ENCODE assay signal across 19 mouse cellular contexts in genomic region chr10:20176054-20176453, GRCm38 (mm10). TPM values are rescaled to one million over a fixed set of nuclear protein-coding genes. Genes with fewer than 3 reads are reported as not detected.
DNase-seq lines count a peak whose midpoint lies in the region; ATAC-seq and TF ChIP-seq lines count a peak whose summit lies in the region.
"Had no signal": no experiment of that assay in that cellular context is flagged by ENCODE, and none has a peak within 500 bp of the region (broad histone marks: within the 10 kb centered on the region; RNA-seq: fewer than 3 reads in every experiment).

No protein-coding gene starts in this region.

- no peak for ATAC-seq in stomach, postnatal 0 days (ENCODE audit: low FRiP score, low TSS enrichment)
- ATAC-seq: liver, postnatal 0 days had no signal

- TF ChIP-seq POLR2A in kidney, adult 2 months (IDR thresholded peaks at IDR 0.05; ENCODE audit: low read depth, low read length) = no peak

- DNase-seq in kidney, adult 2 months = peak; percentile 57
- no peak for DNase-seq in kidney, adult 18-20 months
- peak; percentile 51 for DNase-seq in left cerebral cortex, adult 11 months (ENCODE audit: low spot score)
- DNase-seq in left cerebral cortex, postnatal 25 days (ENCODE audit: low spot score in 2 of 2) = no peak
- DNase-seq in R1 (ENCODE audit: low read depth, low spot score) = peak; percentile 77
- no peak for DNase-seq in stomach, postnatal 0 days (ENCODE audit: low spot score)
- no peak for DNase-seq in thymus, postnatal 4 days
- DNase-seq in urinary bladder, postnatal 4 days (ENCODE audit: low spot score in 2 of 2) = no peak
- DNase-seq: adrenal gland, postnatal 10 days; cerebellum, adult 11-12 months; gastrocnemius, postnatal 14 days; liver; liver, postnatal 0 days; lung, postnatal 36 days; right cerebral cortex, postnatal 14 days; thymus, adult 18-20 months had no signal

- no peaks in the 10 kb centered on the region for H3K36me3 ChIP-seq in kidney, adult 2 months (ENCODE audit: control insufficient read depth, insufficient read depth, low read length)
- H3K36me3 ChIP-seq in stomach, postnatal 0 days (ENCODE audit: control insufficient read depth, insufficient read depth, low read length) = no peaks in the 10 kb centered on the region
- H3K36me3 ChIP-seq: embryonic facial prominence, embryonic 13.5 days; midbrain, embryonic 12.5 days; neural tube, embryonic 13.5 days had no signal

- no peak for TF ChIP-seq EP300 in stomach, postnatal 0 days (optimal IDR thresholded peaks at IDR 0.05)

- H3K4me1 ChIP-seq in kidney, adult 2 months (ENCODE audit: control insufficient read depth, insufficient read depth, low read length) = peaks cover 57% of the 10 kb centered on the region
- no peaks in the 10 kb centered on the region; the same call in 1 of the 2 replicates for H3K4me1 ChIP-seq in stomach, postnatal 0 days (replicated peaks; ENCODE audit: control insufficient read depth, insufficient read depth)

- H3K4me2 ChIP-seq in stomach, postnatal 0 days (replicated peaks; ENCODE audit: low read depth) = no peak overlapping the region
- H3K4me2 ChIP-seq: embryonic facial prominence, embryonic 13.5 days; midbrain, embryonic 12.5 days; neural tube, embryonic 13.5 days had no signal

- 56% methylated on average over 7 of the region's 7 CpGs for WGBS in kidney, adult 2 months
- 66% methylated on average over 7 of the region's 7 CpGs for WGBS in stomach, postnatal 0 days

- no peak overlapping the region for H3K9ac ChIP-seq in stomach, postnatal 0 days (ENCODE audit: low read length)
- H3K9ac ChIP-seq: embryonic facial prominence, embryonic 13.5 days; liver, postnatal 0 days; midbrain, embryonic 12.5 days; neural tube, embryonic 13.5 days had no signal

- no peaks in the 10 kb centered on the region for H3K27me3 ChIP-seq in kidney, adult 2 months (replicated peaks; ENCODE audit: control insufficient read depth, insufficient read depth, low read length)
- no peaks in the 10 kb centered on the region for H3K27me3 ChIP-seq in stomach, postnatal 0 days (ENCODE audit: control insufficient read depth, insufficient read depth, low read length)
- H3K27me3 ChIP-seq: embryonic facial prominence, embryonic 13.5 days; neural tube, embryonic 13.5 days had no signal

- H3K27ac ChIP-seq in kidney, adult 2 months (ENCODE audit: insufficient read depth, low read depth, low read length) = peak overlapping the region; percentile 35; the same call in 1 of the 2 replicates
- H3K27ac ChIP-seq in stomach, postnatal 0 days (replicated peaks) = 0 out of 2 replicates have a peak overlapping the region, but pooled peaks have one; percentile 40
- H3K27ac ChIP-seq: embryonic facial prominence, embryonic 13.5 days; midbrain, embryonic 12.5 days; neural tube, embryonic 13.5 days had no signal

- TF ChIP-seq CTCF in kidney, adult 2 months (conservative IDR thresholded peaks at IDR 0.05; ENCODE audit: insufficient read depth, insufficient read length, low read depth, low read length) = no peak
- no peak for TF ChIP-seq CTCF in stomach, postnatal 0 days (IDR thresholded peaks at IDR 0.05; ENCODE audit: low read depth)

- intact Hi-C loops in left cerebral cortex, postnatal 25 days (cut with DNase I) = no loop called here

- no peak overlapping the region for H3K4me3 ChIP-seq in kidney, adult 2 months (ENCODE audit: insufficient read depth, low read depth, low read length)
- H3K4me3 ChIP-seq in stomach, postnatal 0 days (ENCODE audit: low read depth, low read length) = no peak overlapping the region
- H3K4me3 ChIP-seq: embryonic facial prominence, embryonic 13.5 days; midbrain, embryonic 12.5 days; neural tube, embryonic 13.5 days had no signal

- H3K9me3 ChIP-seq in stomach, postnatal 0 days (ENCODE audit: control insufficient read depth, low read length) = no peaks in the 10 kb centered on the region
- H3K9me3 ChIP-seq: embryonic facial prominence, embryonic 13.5 days; midbrain, embryonic 12.5 days; neural tube, embryonic 13.5 days had no signal

RNA-seq across cellular contexts. Expression of gene Map7, which starts 27.8 kb away (rescaled TPM):
- 30.0 and 31.6 TPM in 2 replicates for polyA plus RNA-seq in kidney, adult 2 months (2012; rRNA removed)
- 100 to 1,000 TPM in 1 of 2 experiments, 10 to 100 TPM in 1; 97.9 to 111 TPM for total RNA-seq in left cerebral cortex, postnatal 25 days (2021)
- 23.0 TPM in 2 replicates for polyA plus RNA-seq in stomach, postnatal 0 days (2015; fragmentation: Nextera tagmentation; extraction: Ambion mirVana)

Comparison
In these comparisons a context has a peak if more than half of its experiments do, and no peak if none do; other contexts are left out.
1. DNase-seq: peak in kidney, adult 2 months (single experiment), left cerebral cortex, adult 11 months (single experiment) and R1 (single experiment); none in kidney, adult 18-20 months (single experiment), left cerebral cortex, postnatal 25 days (0 of 2), stomach, postnatal 0 days (single experiment), thymus, postnatal 4 days (single experiment) and urinary bladder, postnatal 4 days (0 of 2).